Mouse (Mus musculus): ENCODE data around the gene Olfr869.

DNA sequence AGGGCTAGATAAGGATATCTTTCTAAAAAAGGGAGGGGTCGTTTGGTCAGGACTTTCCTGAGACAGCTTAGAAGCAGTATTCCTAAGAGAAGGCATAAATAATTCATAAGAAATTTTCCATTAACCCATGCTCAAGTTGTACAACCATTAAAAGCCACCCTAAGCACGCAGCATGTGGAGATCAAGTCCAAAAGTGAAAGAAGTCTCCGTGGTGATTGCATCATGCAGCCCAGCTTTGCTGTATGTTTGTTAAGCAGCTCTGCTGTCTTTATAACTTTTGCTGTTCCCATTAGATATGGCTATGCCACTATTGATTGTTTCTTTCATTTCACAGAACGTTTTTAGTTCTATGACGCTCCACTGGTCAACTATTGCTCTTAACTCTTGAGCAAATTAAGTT lies 50.7 kb downstream of the Olfr869 start:
- no peak for TF ChIP-seq EP300 (IDR thresholded peaks at IDR 0.05)
- TF ChIP-seq CTCF (IDR thresholded peaks at IDR 0.05) = no peak
